Mouse (Mus musculus): ENCODE results near the gene Igfbp3. TPM values are rescaled to one million over a fixed set of nuclear protein-coding genes. Genes with fewer than 3 reads are reported as not detected.
A peak's percentile ranks its signal among the peaks of the same experiment; 100 is the strongest.

Igfbp3 gene
- total RNA-seq, 2 experiments from 2014 or later: 149 to 168 TPM

DNA sequence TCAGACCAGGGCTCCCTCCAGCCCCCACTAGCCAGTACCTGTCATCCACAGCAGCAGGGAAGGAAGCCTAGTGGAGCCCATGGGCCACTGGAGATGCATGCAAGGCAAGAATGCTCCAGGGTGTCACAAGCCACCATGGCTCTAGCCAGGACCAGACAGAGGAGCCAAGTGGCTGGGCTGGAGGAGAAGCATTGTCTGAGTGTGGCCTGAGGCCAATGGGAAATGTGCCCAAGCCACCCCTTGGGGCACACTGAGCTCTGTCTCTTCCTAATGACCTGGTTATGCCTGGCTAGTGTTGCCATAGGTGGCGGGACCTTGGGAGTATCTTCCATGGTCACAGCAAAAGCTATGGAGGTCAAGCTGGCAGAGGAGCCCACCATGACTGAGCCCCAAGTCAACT is 44.1 kb downstream of the Igfbp3 start:
- no peak for DNase-seq (ENCODE audit: low spot score in 2 of 2)

DNA sequence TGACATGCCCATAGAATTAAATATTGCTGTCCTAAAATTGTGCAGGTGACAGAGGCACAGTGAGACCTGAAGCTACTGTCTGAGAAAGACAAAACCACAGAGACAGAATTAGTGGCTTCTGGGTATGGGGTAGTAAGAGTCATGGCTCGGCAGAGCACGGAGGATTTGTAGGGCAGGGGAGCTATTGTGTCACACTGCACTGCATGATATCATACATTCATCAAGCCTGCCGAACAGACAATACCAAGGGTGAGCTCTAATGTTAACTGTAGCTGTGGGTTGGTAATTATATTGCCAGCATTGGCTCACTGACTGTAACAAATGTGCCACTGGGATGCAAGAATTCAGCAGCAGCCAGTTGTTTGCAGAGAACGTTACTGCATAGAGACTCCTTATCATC is 49.3 kb downstream of the Igfbp3 start:
- DNase-seq (ENCODE audit: low spot score in 2 of 2): no peak

DNA sequence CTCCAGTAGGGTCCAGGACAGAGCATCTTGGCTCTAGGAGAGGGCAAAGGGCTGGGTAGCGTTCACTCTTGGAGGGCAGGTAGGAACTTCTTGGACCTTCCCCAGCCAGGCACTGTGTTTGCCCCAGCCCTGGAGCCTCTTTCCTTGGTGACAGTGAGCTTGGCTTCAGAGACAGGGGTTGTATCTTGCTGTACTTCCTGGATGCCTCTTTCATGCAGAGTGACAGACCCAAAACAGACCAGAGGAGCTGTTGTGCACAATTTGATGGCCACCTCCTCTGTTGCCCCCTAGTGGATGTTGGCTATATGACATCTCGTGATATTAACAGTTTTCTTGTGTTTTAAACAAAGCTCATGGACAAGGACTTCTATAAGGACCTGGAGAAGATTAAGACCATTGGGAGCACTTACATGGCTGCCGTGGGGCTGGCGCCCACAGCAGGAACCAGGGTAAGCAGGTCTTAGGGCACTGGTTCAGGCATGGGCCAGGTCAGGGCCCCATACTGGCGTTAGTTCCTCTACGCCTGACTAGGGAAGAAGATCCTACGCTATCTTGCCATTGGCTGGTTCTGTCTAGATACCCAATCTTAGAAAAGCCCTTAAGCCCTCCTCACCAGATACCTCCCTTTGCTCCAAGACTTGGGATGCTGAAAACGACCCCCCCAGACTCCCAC is 52.1 kb downstream of the Igfbp3 start:
- no peak for DNase-seq (ENCODE audit: low spot score in 2 of 2)

DNA sequence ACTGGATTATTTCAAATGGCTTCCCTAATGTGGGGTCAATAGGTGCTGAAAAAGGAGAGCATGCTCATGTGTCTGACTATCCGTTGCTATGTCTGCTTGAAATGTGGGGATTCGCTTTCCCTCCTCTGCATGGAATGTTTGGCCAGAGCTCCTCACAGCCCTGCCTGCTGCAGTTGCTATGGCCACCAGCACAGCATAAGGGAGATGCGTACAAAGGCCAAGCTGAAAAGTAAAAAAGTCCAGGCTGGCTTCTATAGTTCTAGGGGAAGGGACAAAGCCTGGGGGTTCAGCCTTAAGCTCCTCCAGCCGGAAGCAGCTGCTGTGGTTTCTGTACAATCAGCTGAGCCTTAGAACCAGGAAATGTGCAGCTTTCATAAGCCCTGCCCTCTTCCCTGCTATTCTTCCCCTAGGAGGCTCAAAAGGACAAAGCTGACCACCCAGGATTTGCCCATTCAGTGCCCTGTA is 53.1 kb downstream of the Igfbp3 start:
- DNase-seq (ENCODE audit: low spot score in 2 of 2): peak in 1 of 2 experiments; percentile 23

DNA sequence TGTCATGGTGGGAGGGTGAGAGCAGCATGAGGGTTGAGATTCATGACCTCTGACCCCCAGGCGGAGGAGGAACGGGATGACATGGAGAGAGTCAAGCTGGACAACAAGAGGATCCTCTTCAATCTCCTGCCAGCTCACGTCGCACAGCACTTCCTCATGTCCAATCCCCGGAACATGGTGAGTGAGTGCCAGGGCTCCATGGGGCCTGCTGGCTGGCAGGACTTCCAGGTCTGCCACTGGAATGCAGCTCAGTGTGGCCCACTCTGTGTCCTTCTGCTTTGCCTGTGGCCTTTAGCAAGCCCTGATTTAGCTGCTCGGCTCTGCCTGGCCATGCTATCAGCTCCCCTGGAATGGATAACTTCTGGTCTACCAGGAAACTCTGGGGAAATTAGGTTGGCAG is 53.6 kb downstream of the Igfbp3 start:
- DNase-seq (ENCODE audit: low spot score in 2 of 2): peak in 1 of 2 experiments; percentile 23

DNA sequence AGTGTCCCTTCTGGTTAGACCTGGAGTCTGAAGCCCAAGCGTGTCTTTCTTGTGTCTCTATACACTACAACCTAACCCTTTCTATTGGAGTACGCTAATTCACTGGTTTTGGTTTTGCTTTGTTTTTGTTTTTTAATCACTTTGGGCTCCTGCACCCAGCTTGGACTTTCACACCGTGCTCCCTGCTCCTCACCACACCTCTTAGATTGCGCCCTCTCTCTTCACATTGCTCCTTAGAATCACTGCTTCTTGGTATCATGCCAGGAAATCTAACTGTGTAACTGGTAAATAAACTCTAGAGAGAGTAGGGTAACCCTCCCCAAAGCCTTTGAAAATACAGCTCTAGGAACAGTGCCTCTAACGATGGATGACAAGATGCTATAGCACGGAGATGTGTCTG is 55.5 kb downstream of the Igfbp3 start:
- no peak for DNase-seq (ENCODE audit: low spot score in 2 of 2)

DNA sequence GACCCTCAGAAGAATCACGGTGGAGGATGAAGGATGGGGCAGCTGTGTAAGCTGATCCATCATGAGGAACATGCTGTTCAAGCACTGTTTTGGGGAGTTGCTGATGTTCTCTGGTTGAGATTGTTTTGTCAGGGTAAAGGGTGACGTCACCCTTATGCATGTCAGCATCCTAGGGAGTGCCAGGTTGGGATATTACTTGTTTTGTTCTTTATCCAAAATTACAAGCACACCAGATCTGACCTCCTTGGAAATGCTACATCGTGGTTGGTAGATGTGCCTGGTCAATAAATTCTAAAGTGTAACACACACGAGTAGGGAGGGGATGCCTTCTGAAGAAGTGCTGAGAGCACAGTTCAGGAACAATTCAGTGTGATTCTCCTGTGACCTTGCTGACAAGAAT is 57.3 kb downstream of the Igfbp3 start:
- DNase-seq (ENCODE audit: low spot score in 2 of 2): no peak

Other genes with a start within 250 kb of the Igfbp3 start
- gene Adcy1, start 150.4 kb downstream of the Igfbp3 start, total RNA-seq (2021): 1 to 10 TPM; 3.7 to 4.0 TPM
- not detected for gene Gm11985, start 25.4 kb downstream of the Igfbp3 start, total RNA-seq (2021)
- gene Igfbp1, start 16.1 kb downstream of the Igfbp3 start, total RNA-seq (2021): 1 to 10 TPM in 1 of 2 experiments, under 1 TPM in 1; 0.29 to 2.8 TPM